Mouse (Mus musculus): Measurements from ENCODE around the gene Pnkp. TPM values are rescaled to one million over a fixed set of nuclear protein-coding genes. Genes with fewer than 3 reads are reported as not detected.

Gene Pnkp
- total and polyA plus RNA-seq, 3 experiments: 14.8 to 41.6 (median 22.2) TPM

- no peaks in the 10 kb centered on the region for H3K27me3 ChIP-seq (replicated peaks)
- peaks cover 18 to 51% of the 10 kb centered on the region in 2 experiments for H3K4me1 ChIP-seq (ENCODE audit: control insufficient read depth in 1 of 2, insufficient read depth in 2 of 2)
- H3K36me3 ChIP-seq (replicated peaks in 1 of 2; ENCODE audit: control insufficient read depth in 1 of 2, insufficient read depth in 1 of 2, low read length in 1 of 2): peaks cover 8 to 27% of the 10 kb centered on the region in 2 experiments
- in situ Hi-C loops (cut with MboI; ENCODE audit: low pct_ligation_motif_present, low pct_unique_long_range_greater_than_20kb, low sequenced_read_pairs): loop anchor here (10.0 kb wide), 1 partner anchor 102 kb away; no protein-coding TSS in a partner anchor
- TF ChIP-seq RCOR1 (conservative IDR thresholded peaks at IDR 0.05; ENCODE audit: low read depth, low read length) (no peak), BHLHE40 (IDR thresholded peaks at IDR 0.05; ENCODE audit: low read depth, low read length) (no peak), IRF4 (IDR thresholded peaks at IDR 0.05; ENCODE audit: low read depth, low read length) (no peak), KAT2A (IDR thresholded peaks at IDR 0.05; ENCODE audit: insufficient replicate concordance, low read length) (no peak), MEF2A (IDR thresholded peaks at IDR 0.05; ENCODE audit: borderline replicate concordance, low read depth, low read length) (no peak), NELFE (IDR thresholded peaks at IDR 0.05; ENCODE audit: low read depth, low read length) (no peak), EP300 (IDR thresholded peaks at IDR 0.05; ENCODE audit: low read length) (no peak), ZNF384 (IDR thresholded peaks at IDR 0.05; ENCODE audit: low read depth, low read length) (no peak), JUN (IDR thresholded peaks at IDR 0.05; ENCODE audit: insufficient read depth, low read depth, low read length) (no peak), RAD21 (IDR thresholded peaks at IDR 0.05; ENCODE audit: low read depth, low read length) (no peak), ZC3H11A (IDR thresholded peaks at IDR 0.05; ENCODE audit: low read depth, low read length) (no peak), SMC3 (IDR thresholded peaks at IDR 0.05; ENCODE audit: low read depth, low read length) (no peak), SIN3A (IDR thresholded peaks at IDR 0.05; ENCODE audit: low read length) (no peak), MAX (IDR thresholded peaks at IDR 0.05; ENCODE audit: low read length) (no peak), CHD2 (IDR thresholded peaks at IDR 0.05; ENCODE audit: low read length) (no peak), MXI1 (IDR thresholded peaks at IDR 0.05; ENCODE audit: low read depth, low read length) (no peak), POLR2A (IDR thresholded peaks at IDR 0.05; ENCODE audit: low read depth, low read length) (no peak), NRF1 (IDR thresholded peaks at IDR 0.05; ENCODE audit: low read depth, low read length) (no peak), ETS1 (conservative IDR thresholded peaks at IDR 0.05; ENCODE audit: low read depth, low read length) (no peak)
- H3K4me3 ChIP-seq (replicated peaks in 1 of 3; ENCODE audit: low read depth in 2 of 3, low read length in 2 of 3, poor library complexity in 1 of 3): no peak overlapping the region
- H3K27ac ChIP-seq (ENCODE audit: insufficient read depth, low read depth): no peak overlapping the region
- no peak overlapping the region for H3K4me2 ChIP-seq (ENCODE audit: insufficient read depth, low read depth, poor library complexity, severe bottlenecking)
- peaks cover 28% of the 10 kb centered on the region for H3K79me2 ChIP-seq (replicated peaks; ENCODE audit: control insufficient read depth, extremely low read depth, insufficient read depth, poor library complexity, severe bottlenecking)
- no peaks in the 10 kb centered on the region for H3K9me3 ChIP-seq (replicated peaks; ENCODE audit: low read length)
- DNase-seq (ENCODE audit: extremely low read depth): no peak
- no peak overlapping the region for H3K9ac ChIP-seq (ENCODE audit: insufficient read depth, low read depth)
- dilution Hi-C loops (cut with MboI; ENCODE audit: extremely low pct_ligation_motif_present, extremely low pct_unique_long_range_greater_than_20kb, low sequenced_read_pairs): no loop called here
Observed at GRCm38 (mm10) chr7:44852259-44853027, 4.5 kb upstream of the Pnkp start.

GRCm38 (mm10) chr7:44853065-44853464 lies 3.9 kb upstream of the Pnkp start:
- H3K4me1 ChIP-seq (ENCODE audit: control insufficient read depth in 1 of 2, insufficient read depth in 2 of 2): peaks cover 18 to 50% of the 10 kb centered on the region in 2 experiments
- H3K79me2 ChIP-seq (replicated peaks; ENCODE audit: control insufficient read depth, extremely low read depth, insufficient read depth, poor library complexity, severe bottlenecking): peaks cover 23% of the 10 kb centered on the region
- H3K4me2 ChIP-seq (ENCODE audit: insufficient read depth, low read depth, poor library complexity, severe bottlenecking): no peak overlapping the region
- no peak overlapping the region for H3K9ac ChIP-seq (ENCODE audit: insufficient read depth, low read depth)
- H3K27ac ChIP-seq (ENCODE audit: insufficient read depth, low read depth): no peak overlapping the region
- in situ Hi-C loops (cut with MboI; ENCODE audit: low pct_ligation_motif_present, low pct_unique_long_range_greater_than_20kb, low sequenced_read_pairs) (loop anchor here (10.0 kb wide), 1 partner anchor 102 kb away; no protein-coding TSS in a partner anchor), dilution Hi-C loops (cut with MboI; ENCODE audit: extremely low pct_ligation_motif_present, extremely low pct_unique_long_range_greater_than_20kb, low sequenced_read_pairs) (no loop called here)
- TF ChIP-seq RCOR1 (conservative IDR thresholded peaks at IDR 0.05; ENCODE audit: low read depth, low read length): no peak
- TF ChIP-seq UBTF (IDR thresholded peaks at IDR 0.05; ENCODE audit: low read depth, low read length): no peak
- TF ChIP-seq POLR2AphosphoS2 (IDR thresholded peaks at IDR 0.05; ENCODE audit: low read depth, low read length): peak; percentile 21; the same call in 1 of the 2 replicates
- no peak for TF ChIP-seq HCFC1 (IDR thresholded peaks at IDR 0.05; ENCODE audit: low read depth, low read length)
- no peak for TF ChIP-seq TBP (conservative IDR thresholded peaks at IDR 0.05; ENCODE audit: low read depth, low read length)
- H3K4me3 ChIP-seq (replicated peaks in 1 of 3; ENCODE audit: low read depth in 2 of 3, low read length in 2 of 3, poor library complexity in 1 of 3): no peak overlapping the region
- H3K27me3 ChIP-seq (replicated peaks): no peaks in the 10 kb centered on the region
- no peaks in the 10 kb centered on the region for H3K9me3 ChIP-seq (replicated peaks; ENCODE audit: low read length)
- DNase-seq (ENCODE audit: extremely low read depth): no peak
- peaks cover 8 to 24% of the 10 kb centered on the region in 2 experiments for H3K36me3 ChIP-seq (replicated peaks in 1 of 2; ENCODE audit: control insufficient read depth in 1 of 2, insufficient read depth in 1 of 2, low read length in 1 of 2)
